Mouse (Mus musculus): Measurements from ENCODE around the gene Nfe2l2. TPM values are rescaled to one million over a fixed set of nuclear protein-coding genes. Genes with fewer than 3 reads are reported as not detected.
"Not testable (repeated sequence)": the region's sequence is repeated elsewhere in the genome, so short reads cannot be mapped to it uniquely, and the experiment has no call there.

Gene Nfe2l2
- polyA plus RNA-seq, 1 experiment from 2014 or later: 69.6 TPM

GRCm38 (mm10) chr2:75656924-75657323, 47.5 kb downstream of the Nfe2l2 start:
- peak overlapping the region; percentile 23; the same call in 1 of the 2 replicates for H3K9ac ChIP-seq (ENCODE audit: low read depth, low read length)
- DNase-seq (ENCODE audit: low spot score) (no peak), ATAC-seq (replicated peaks; ENCODE audit: low FRiP score) (no peak)
- H3K27me3 ChIP-seq (replicated peaks; ENCODE audit: control insufficient read depth, insufficient read depth, low read length): no peaks in the 10 kb centered on the region
- no peak overlapping the region for H3K4me3 ChIP-seq (ENCODE audit: low read depth, low read length)
- peaks cover 6% of the 10 kb centered on the region; the same call in 1 of the 2 replicates for H3K36me3 ChIP-seq (ENCODE audit: control insufficient read depth, insufficient read depth, low read length)
- H3K4me1 ChIP-seq (replicated peaks; ENCODE audit: control insufficient read depth, insufficient read depth, low read length): peaks cover 15% of the 10 kb centered on the region
- H3K9me3 ChIP-seq (ENCODE audit: control insufficient read depth, low read length): no peaks in the 10 kb centered on the region
- WGBS: 82% methylated on average over 5 of the region's 5 CpGs
- no peak overlapping the region for H3K4me2 ChIP-seq
- H3K27ac ChIP-seq (ENCODE audit: low read depth, low read length): no peak overlapping the region

- no peaks in the 10 kb centered on the region for H3K27me3 ChIP-seq (replicated peaks; ENCODE audit: control insufficient read depth, insufficient read depth, low read length)
- no peak overlapping the region for H3K4me3 ChIP-seq (ENCODE audit: low read depth, low read length)
- WGBS: 75% methylated on average over 1 of the region's 1 CpGs
- no peak for ATAC-seq (replicated peaks; ENCODE audit: low FRiP score)
- no peaks in the 10 kb centered on the region for H3K9me3 ChIP-seq (ENCODE audit: control insufficient read depth, low read length)
- no peak overlapping the region for H3K9ac ChIP-seq (ENCODE audit: low read depth, low read length)
- DNase-seq (ENCODE audit: low spot score): no peak
- H3K4me1 ChIP-seq (replicated peaks; ENCODE audit: control insufficient read depth, insufficient read depth, low read length): peaks cover 9% of the 10 kb centered on the region
- no peak overlapping the region for H3K27ac ChIP-seq (ENCODE audit: low read depth, low read length)
- H3K36me3 ChIP-seq (ENCODE audit: control insufficient read depth, insufficient read depth, low read length): peaks cover 2% of the 10 kb centered on the region; the same call in 1 of the 2 replicates
- H3K4me2 ChIP-seq: no peak overlapping the region
These were observed 49.8 kb downstream of the Nfe2l2 start for GRCm38 (mm10) chr2:75654679-75655078.

GRCm38 (mm10) chr2:75653150-75653549, 51.3 kb downstream of the Nfe2l2 start:
- H3K9me3 ChIP-seq (ENCODE audit: control insufficient read depth, low read length): no peaks in the 10 kb centered on the region
- H3K36me3 ChIP-seq (ENCODE audit: control insufficient read depth, insufficient read depth, low read length): peaks cover 2% of the 10 kb centered on the region; the same call in 1 of the 2 replicates
- no peak overlapping the region for H3K4me3 ChIP-seq (ENCODE audit: low read depth, low read length)
- H3K27ac ChIP-seq (ENCODE audit: low read depth, low read length): no peak overlapping the region
- ATAC-seq (replicated peaks; ENCODE audit: low FRiP score) (no peak; the same call in 1 of the 2 replicates), DNase-seq (ENCODE audit: low spot score) (no peak)
- no peaks in the 10 kb centered on the region for H3K27me3 ChIP-seq (replicated peaks; ENCODE audit: control insufficient read depth, insufficient read depth, low read length)
- no peak overlapping the region for H3K9ac ChIP-seq (ENCODE audit: low read depth, low read length)
- no peak overlapping the region for H3K4me2 ChIP-seq
- H3K4me1 ChIP-seq (replicated peaks; ENCODE audit: control insufficient read depth, insufficient read depth, low read length): peaks cover 9% of the 10 kb centered on the region

- no peaks in the 10 kb centered on the region for H3K9me3 ChIP-seq (ENCODE audit: control insufficient read depth, low read length)
- no peak overlapping the region for H3K9ac ChIP-seq (ENCODE audit: low read depth, low read length)
- WGBS: 66% methylated on average over 1 of the region's 1 CpGs
- H3K4me1 ChIP-seq (replicated peaks; ENCODE audit: control insufficient read depth, insufficient read depth, low read length): no peaks in the 10 kb centered on the region
- DNase-seq (ENCODE audit: low spot score) (no peak), ATAC-seq (replicated peaks; ENCODE audit: low FRiP score) (no peak)
- H3K4me3 ChIP-seq (ENCODE audit: low read depth, low read length): no peak overlapping the region
- no peaks in the 10 kb centered on the region for H3K27me3 ChIP-seq (replicated peaks; ENCODE audit: control insufficient read depth, insufficient read depth, low read length)
- no peak overlapping the region for H3K4me2 ChIP-seq
- H3K27ac ChIP-seq (ENCODE audit: low read depth, low read length): no peak overlapping the region
- H3K36me3 ChIP-seq (ENCODE audit: control insufficient read depth, insufficient read depth, low read length): peaks cover 2% of the 10 kb centered on the region; the same call in 1 of the 2 replicates
These were observed 54.0 kb downstream of the Nfe2l2 start for GRCm38 (mm10) chr2:75650437-75650836.

GRCm38 (mm10) chr2:75645251-75645650, 59.2 kb downstream of the Nfe2l2 start:
- ATAC-seq (replicated peaks; ENCODE audit: low FRiP score) (no peak), DNase-seq (ENCODE audit: low spot score) (no peak)
- Histone ChIP-seq H3K27ac (ENCODE audit: low read depth, low read length) (no peak overlapping the region), H3K27me3 (replicated peaks; ENCODE audit: control insufficient read depth, insufficient read depth, low read length) (no peaks in the 10 kb centered on the region), H3K9ac (ENCODE audit: low read depth, low read length) (no peak overlapping the region), H3K4me1 (replicated peaks; ENCODE audit: control insufficient read depth, insufficient read depth, low read length) (no peaks in the 10 kb centered on the region; the same call in 1 of the 2 replicates), H3K36me3 (ENCODE audit: control insufficient read depth, insufficient read depth, low read length) (no peaks in the 10 kb centered on the region), H3K4me3 (ENCODE audit: low read depth, low read length) (no peak overlapping the region), H3K9me3 (ENCODE audit: control insufficient read depth, low read length) (no peaks in the 10 kb centered on the region), H3K4me2 (no peak overlapping the region)
- 89% methylated on average over 12 of the region's 12 CpGs for WGBS

GRCm38 (mm10) chr2:75643950-75644349, 60.5 kb downstream of the Nfe2l2 start:
- WGBS: 86% methylated on average over 6 of the region's 6 CpGs
- no peaks in the 10 kb centered on the region; the same call in 1 of the 2 replicates for H3K4me1 ChIP-seq (replicated peaks; ENCODE audit: control insufficient read depth, insufficient read depth, low read length)
- H3K27me3 ChIP-seq (replicated peaks; ENCODE audit: control insufficient read depth, insufficient read depth, low read length): no peaks in the 10 kb centered on the region
- no peak overlapping the region for H3K4me3 ChIP-seq (ENCODE audit: low read depth, low read length)
- DNase-seq (ENCODE audit: low spot score) (no peak), ATAC-seq (replicated peaks; ENCODE audit: low FRiP score) (no peak)
- no peaks in the 10 kb centered on the region for H3K36me3 ChIP-seq (ENCODE audit: control insufficient read depth, insufficient read depth, low read length)
- H3K9ac ChIP-seq (ENCODE audit: low read depth, low read length): no peak overlapping the region
- H3K4me2 ChIP-seq: no peak overlapping the region
- H3K9me3 ChIP-seq (ENCODE audit: control insufficient read depth, low read length): no peaks in the 10 kb centered on the region
- H3K27ac ChIP-seq (ENCODE audit: low read depth, low read length): no peak overlapping the region

- no peak overlapping the region for H3K27ac ChIP-seq (ENCODE audit: low read depth, low read length)
- H3K36me3 ChIP-seq (ENCODE audit: control insufficient read depth, insufficient read depth, low read length): no peaks in the 10 kb centered on the region
- no peaks in the 10 kb centered on the region for H3K27me3 ChIP-seq (replicated peaks; ENCODE audit: control insufficient read depth, insufficient read depth, low read length)
- H3K4me1 ChIP-seq (replicated peaks; ENCODE audit: control insufficient read depth, insufficient read depth, low read length): no peaks in the 10 kb centered on the region; the same call in 1 of the 2 replicates
- no peak overlapping the region for H3K9ac ChIP-seq (ENCODE audit: low read depth, low read length)
- no peak overlapping the region for H3K4me2 ChIP-seq
- H3K4me3 ChIP-seq (ENCODE audit: low read depth, low read length): no peak overlapping the region
- DNase-seq (ENCODE audit: low spot score) (no peak), ATAC-seq (replicated peaks; ENCODE audit: low FRiP score) (no peak)
- 78% methylated on average over 8 of the region's 8 CpGs for WGBS
- no peaks in the 10 kb centered on the region for H3K9me3 ChIP-seq (ENCODE audit: control insufficient read depth, low read length)
These were observed 61.5 kb downstream of the Nfe2l2 start for GRCm38 (mm10) chr2:75642795-75643550.

- H3K36me3 ChIP-seq (ENCODE audit: control insufficient read depth, insufficient read depth, low read length); DNase-seq (ENCODE audit: low spot score); ATAC-seq (replicated peaks; ENCODE audit: low FRiP score); H3K9me3 ChIP-seq (ENCODE audit: control insufficient read depth, low read length); H3K4me3 ChIP-seq (ENCODE audit: low read depth, low read length); H3K27ac ChIP-seq (ENCODE audit: low read depth, low read length); H3K9ac ChIP-seq (ENCODE audit: low read depth, low read length); H3K4me1 ChIP-seq (replicated peaks; ENCODE audit: control insufficient read depth, insufficient read depth, low read length); H3K4me2 ChIP-seq; H3K27me3 ChIP-seq (replicated peaks; ENCODE audit: control insufficient read depth, insufficient read depth, low read length): not testable (repeated sequence)
- 43% methylated on average over 4 of the region's 4 CpGs for WGBS
These were observed 62.1 kb downstream of the Nfe2l2 start for GRCm38 (mm10) chr2:75642312-75642711.

- not testable (repeated sequence) for ATAC-seq (replicated peaks; ENCODE audit: low FRiP score); H3K4me1 ChIP-seq (replicated peaks; ENCODE audit: control insufficient read depth, insufficient read depth, low read length); H3K27me3 ChIP-seq (replicated peaks; ENCODE audit: control insufficient read depth, insufficient read depth, low read length); DNase-seq (ENCODE audit: low spot score); H3K4me3 ChIP-seq (ENCODE audit: low read depth, low read length); H3K9ac ChIP-seq (ENCODE audit: low read depth, low read length); H3K9me3 ChIP-seq (ENCODE audit: control insufficient read depth, low read length); H3K27ac ChIP-seq (ENCODE audit: low read depth, low read length); H3K36me3 ChIP-seq (ENCODE audit: control insufficient read depth, insufficient read depth, low read length)
- 39% methylated on average over 11 of the region's 12 CpGs for WGBS
- 0 out of 2 replicates have a peak overlapping the region, but pooled peaks have one; percentile 29 for H3K4me2 ChIP-seq
These were observed 64.9 kb downstream of the Nfe2l2 start for GRCm38 (mm10) chr2:75639535-75639934.

All from liver, embryonic 11.5 days (tissue).